Mouse (Mus musculus): Measurements from ENCODE around the gene C1qtnf3.

- no peak for TF ChIP-seq CTCF (IDR thresholded peaks at IDR 0.05; ENCODE audit: low read depth)
- no peak for TF ChIP-seq EP300 (IDR thresholded peaks at IDR 0.05; ENCODE audit: low read depth)
These were observed 4.3 kb upstream of the C1qtnf3 start for GRCm38 (mm10) chr15:10947852-10948251.
